11 mouse cellular contexts compared by ENCODE assay signal in genomic region chr11:84362633-84363243, GRCm38 (mm10).
A peak's percentile ranks its signal among the peaks of the same experiment; 100 is the strongest.
DNase-seq lines count a peak whose midpoint lies in the region; ATAC-seq lines count a peak whose summit lies in the region.
"Had no signal": no experiment of that assay in that cellular context is flagged by ENCODE, and none has a peak within 500 bp of the region (broad histone marks: within the 10 kb centered on the region; RNA-seq: fewer than 3 reads in every experiment).

No protein-coding gene starts in this region.

- no peaks in the 10 kb centered on the region for H3K9me3 ChIP-seq in hindbrain, embryonic 12.5 days (replicated peaks)
- H3K9me3 ChIP-seq in hindbrain, embryonic 11.5 days (ENCODE audit: control insufficient read depth, low read length), result no peaks in the 10 kb centered on the region
- H3K9me3 ChIP-seq in embryonic facial prominence, embryonic 15.5 days (replicated peaks), result no peaks in the 10 kb centered on the region
- H3K9me3 ChIP-seq in neural tube, embryonic 13.5 days, result no peaks in the 10 kb centered on the region
- H3K9me3 ChIP-seq: heart, embryonic 10.5 days; liver, embryonic 15.5 days had no signal

- H3K36me3 ChIP-seq in hindbrain, embryonic 12.5 days, result peaks cover 11% of the 10 kb centered on the region; the same call in 1 of the 2 replicates
- H3K36me3 ChIP-seq in hindbrain, embryonic 11.5 days (ENCODE audit: control insufficient read depth, insufficient read depth, low read length), result no peaks in the 10 kb centered on the region
- 0 out of 2 replicates have a peak, but pooled peaks cover 5% of the 10 kb centered on the region for H3K36me3 ChIP-seq in embryonic facial prominence, embryonic 15.5 days
- peaks cover 7% of the 10 kb centered on the region; the same call in 1 of the 2 replicates for H3K36me3 ChIP-seq in neural tube, embryonic 13.5 days

- no peak for DNase-seq in hindbrain, embryonic 11.5 days (ENCODE audit: low spot score)
- DNase-seq in kidney, adult 9 months, result peak; percentile 76
- no peak for DNase-seq in heart, postnatal 10 days
- DNase-seq in heart, adult 9 months (ENCODE audit: low spot score in 2 of 2), result no peak

- H3K27ac ChIP-seq in hindbrain, embryonic 12.5 days, result peak overlapping the region; percentile 64
- no peak overlapping the region for H3K27ac ChIP-seq in hindbrain, embryonic 11.5 days (ENCODE audit: low read depth, low read length)
- 0 out of 2 replicates have a peak overlapping the region, but pooled peaks have one; percentile 34 for H3K27ac ChIP-seq in embryonic facial prominence, embryonic 15.5 days (replicated peaks)
- H3K27ac ChIP-seq in neural tube, embryonic 13.5 days (replicated peaks), result peak overlapping the region; percentile 83
- H3K27ac ChIP-seq: heart, embryonic 10.5 days; kidney, postnatal 0 days; liver, embryonic 15.5 days had no signal

- intact Hi-C loops in heart, postnatal 10 days (cut with DNase I), result no loop called here

- WGBS in hindbrain, embryonic 12.5 days, result 59% methylated on average over 6 of the region's 6 CpGs
- 58% methylated on average over 6 of the region's 6 CpGs for WGBS in hindbrain, embryonic 11.5 days
- WGBS in embryonic facial prominence, embryonic 15.5 days, result 58% methylated on average over 6 of the region's 6 CpGs
- WGBS in neural tube, embryonic 13.5 days, result 24% methylated on average over 6 of the region's 6 CpGs

- no peak for ATAC-seq in hindbrain, embryonic 12.5 days (ENCODE audit: low FRiP score)
- no peak for ATAC-seq in hindbrain, embryonic 11.5 days (ENCODE audit: low FRiP score)
- no peak for ATAC-seq in embryonic facial prominence, embryonic 15.5 days (ENCODE audit: insufficient number of reproducible peaks, low FRiP score, low TSS enrichment, low read depth)
- peak; percentile 69; the same call in 1 of the 2 replicates for ATAC-seq in neural tube, embryonic 13.5 days (ENCODE audit: low read depth)
- no peak for ATAC-seq in erythroid progenitor cell, adult 5-6 weeks (replicated peaks; ENCODE audit: low FRiP score, poor library complexity, severe bottlenecking)

- H3K9ac ChIP-seq in hindbrain, embryonic 12.5 days, result no peak overlapping the region
- H3K9ac ChIP-seq in hindbrain, embryonic 11.5 days (ENCODE audit: low read depth, low read length), result no peak overlapping the region
- no peak overlapping the region for H3K9ac ChIP-seq in embryonic facial prominence, embryonic 15.5 days
- peak overlapping the region; percentile 35 for H3K9ac ChIP-seq in neural tube, embryonic 13.5 days
- H3K9ac ChIP-seq: liver, embryonic 15.5 days had no signal

- no peak overlapping the region for H3K4me2 ChIP-seq in hindbrain, embryonic 12.5 days (replicated peaks)
- H3K4me2 ChIP-seq in hindbrain, embryonic 11.5 days (replicated peaks; ENCODE audit: low read depth, low read length), result no peak overlapping the region
- H3K4me2 ChIP-seq in embryonic facial prominence, embryonic 15.5 days (replicated peaks), result no peak overlapping the region
- H3K4me2 ChIP-seq in neural tube, embryonic 13.5 days, result no peak overlapping the region
- H3K4me2 ChIP-seq: liver, embryonic 15.5 days had no signal

- H3K27me3 ChIP-seq in hindbrain, embryonic 12.5 days, result no peaks in the 10 kb centered on the region
- no peaks in the 10 kb centered on the region for H3K27me3 ChIP-seq in hindbrain, embryonic 11.5 days (ENCODE audit: control insufficient read depth, insufficient read depth, low read length)
- H3K27me3 ChIP-seq in embryonic facial prominence, embryonic 15.5 days, result no peaks in the 10 kb centered on the region
- no peaks in the 10 kb centered on the region for H3K27me3 ChIP-seq in neural tube, embryonic 13.5 days
- H3K27me3 ChIP-seq: liver, embryonic 15.5 days had no signal

- H3K4me3 ChIP-seq in hindbrain, embryonic 12.5 days, result no peak overlapping the region
- H3K4me3 ChIP-seq in hindbrain, embryonic 11.5 days (ENCODE audit: low read depth, low read length), result no peak overlapping the region
- H3K4me3 ChIP-seq in embryonic facial prominence, embryonic 15.5 days (replicated peaks), result no peak overlapping the region
- no peak overlapping the region for H3K4me3 ChIP-seq in neural tube, embryonic 13.5 days
- H3K4me3 ChIP-seq: heart, embryonic 10.5 days; liver, embryonic 15.5 days had no signal

- peaks cover 5% of the 10 kb centered on the region for H3K4me1 ChIP-seq in hindbrain, embryonic 12.5 days
- no peaks in the 10 kb centered on the region for H3K4me1 ChIP-seq in hindbrain, embryonic 11.5 days (replicated peaks; ENCODE audit: control insufficient read depth, insufficient read depth, low read length)
- no peaks in the 10 kb centered on the region for H3K4me1 ChIP-seq in embryonic facial prominence, embryonic 15.5 days
- H3K4me1 ChIP-seq in neural tube, embryonic 13.5 days (replicated peaks), result peaks cover 48% of the 10 kb centered on the region
- H3K4me1 ChIP-seq: heart, embryonic 10.5 days; liver, embryonic 15.5 days had no signal
